Mouse (Mus musculus) heart, postnatal 14 days (tissue): ENCODE measurements around the gene Dab2ip. TPM values are rescaled to one million over a fixed set of nuclear protein-coding genes. Genes with fewer than 3 reads are reported as not detected.

Experiments
- DNase-seq, 2 experiments: peaks; one replicate each; pipeline ENCODE4 v3.0.0; 2021 to 2022
- intact Hi-C: fragments of 180-260 bp; cut with DNase I; formaldehyde crosslinking; loops from one replicate; pipeline ENCODE4 v1.15.1; 2025
- long read RNA-seq, 2 experiments: library from polyadenylated mRNA; stranded (forward); transcript quantifications; one replicate each; pipeline ENCODE4 v2.0.0; 2021
- total RNA-seq, 2 experiments: library from RNA; stranded (reverse); gene quantifications; 2 replicates each; pipeline ENCODE4 v1.2.3; 2021

Gene Dab2ip
- total RNA-seq: 10 to 100 TPM; 51.1 to 55.8 TPM
- long read RNA-seq, experiment 1, full-length matches to known transcripts: 4 of 40 reads
- long read RNA-seq, experiment 1, partial matches to known transcripts: 12 of 40 reads
- long read RNA-seq, experiment 1, other reads (novel, unspliced or antisense): 24 of 40 reads
- long read RNA-seq, experiment 2, full-length matches to known transcripts: 9 of 37 reads
- long read RNA-seq, experiment 2, partial matches to known transcripts: 9 of 37 reads
- long read RNA-seq, experiment 2, other reads (novel, unspliced or antisense): 19 of 37 reads

GRCm38 (mm10) chr2:35557911-35558825 is at the start of gene Dab2ip:
TSS of gene Dab2ip (plus strand) at chr2:35558266.
- DNase-seq: peak in 1 of 2 experiments; percentile 40

GRCm38 (mm10) chr2:35508597-35509342 is 49.3 kb upstream of the Dab2ip start:
- intact Hi-C loops: loop anchor here (5.0 kb wide), 1 partner anchor 76 kb away; no protein-coding TSS in a partner anchor
- peak; percentile 73 to 78 for DNase-seq

More at GRCm38 (mm10) chr2:35557911-35558825, at the start of gene Dab2ip:
- intact Hi-C loops: no loop called here

GRCm38 (mm10) chr2:35509343-35509667 is 48.8 kb upstream of the Dab2ip start:
- intact Hi-C loops: loop anchor here (5.0 kb wide), 1 partner anchor 77 kb away; no protein-coding TSS in a partner anchor
- DNase-seq: no peak

- DNase-seq: no peak
- intact Hi-C loops: loop anchor here (5.0 kb wide), 2 partner anchors 78 to 113 kb away; partner anchors contain the start of gene 4930402F06Rik
Observed at GRCm38 (mm10) chr2:35509888-35510287, 48.2 kb upstream of the Dab2ip start.

GRCm38 (mm10) chr2:35510920-35511319 is 47.1 kb upstream of the Dab2ip start:
- DNase-seq: peak in 1 of 2 experiments; percentile 52
- intact Hi-C loops: loop anchor here (5.0 kb wide), 1 partner anchor 114 kb away; the partner anchor contains the start of gene 4930402F06Rik

GRCm38 (mm10) chr2:35512226-35512625 is 45.8 kb upstream of the Dab2ip start:
- no peak for DNase-seq
- intact Hi-C loops: loop anchor here (5.0 kb wide), 1 partner anchor 115 kb away; the partner anchor contains the start of gene 4930402F06Rik

- peak; percentile 85 to 86 for DNase-seq
- intact Hi-C loops: loop anchor here (5.0 kb wide), 1 partner anchor 117 kb away; the partner anchor contains the start of gene 4930402F06Rik
Observed at GRCm38 (mm10) chr2:35514051-35514892, 43.8 kb upstream of the Dab2ip start.

GRCm38 (mm10) chr2:35526612-35527242 is 31.3 kb upstream of the Dab2ip start:
- no peak for DNase-seq
- intact Hi-C loops: no loop called here

- intact Hi-C loops: no loop called here
- DNase-seq: no peak
Observed at GRCm38 (mm10) chr2:35529086-35529485, 29.0 kb upstream of the Dab2ip start.

- intact Hi-C loops: no loop called here
- DNase-seq: no peak
Observed at GRCm38 (mm10) chr2:35529856-35530255, 28.2 kb upstream of the Dab2ip start.

GRCm38 (mm10) chr2:35530732-35531131 is 27.3 kb upstream of the Dab2ip start:
- no peak for DNase-seq
- intact Hi-C loops: no loop called here

GRCm38 (mm10) chr2:35533646-35534045 is 24.4 kb upstream of the Dab2ip start:
- peak in 1 of 2 experiments; percentile 58 for DNase-seq
- intact Hi-C loops: no loop called here

- peak; percentile 89 to 90 for DNase-seq
- intact Hi-C loops: loop anchor here (1.0 kb wide), 1 partner anchor 391 kb away; no protein-coding TSS in a partner anchor
Observed at GRCm38 (mm10) chr2:35539276-35539972, 18.6 kb upstream of the Dab2ip start.

- intact Hi-C loops: loop anchor here (10.0 kb wide), 1 partner anchor 674 kb away; no protein-coding TSS in a partner anchor
Observed at GRCm38 (mm10) chr2:35540798-35541197, 17.3 kb upstream of the Dab2ip start.

GRCm38 (mm10) chr2:35544717-35545116 is 13.3 kb upstream of the Dab2ip start:
- peak; percentile 79 to 87 for DNase-seq
- intact Hi-C loops: loop anchor here (2.0 to 10.0 kb wide), 5 partner anchors 83 to 670 kb away; no protein-coding TSS in a partner anchor

More at GRCm38 (mm10) chr2:35540798-35541197, 17.3 kb upstream of the Dab2ip start:
- no peak for DNase-seq

- DNase-seq: peak in 1 of 2 experiments; percentile 25
- intact Hi-C loops: loop anchor here (2.0 to 10.0 kb wide), 5 partner anchors 82 to 670 kb away; no protein-coding TSS in a partner anchor
Observed at GRCm38 (mm10) chr2:35545125-35545590, 12.9 kb upstream of the Dab2ip start.

GRCm38 (mm10) chr2:35546462-35546861 is 11.6 kb upstream of the Dab2ip start:
- no peak for DNase-seq
- intact Hi-C loops: loop anchor here (5.0 to 10.0 kb wide), 3 partner anchors 81 to 668 kb away; no protein-coding TSS in a partner anchor
